Mouse (Mus musculus) gastrocnemius, adult 2 months (tissue): ENCODE measurements around the gene Arf6. TPM values are rescaled to one million over a fixed set of nuclear protein-coding genes. Genes with fewer than 3 reads are reported as not detected.

Experiments used
- DNase-seq: peaks from one replicate; pipeline ENCODE4 v3.0.0; 2022
- H3K27ac ChIP-seq: fragments of 200-600 bp; 2 replicates; pipeline ENCODE4 v1.8.1; 2022; ENCODE audit warnings: mild to moderate bottlenecking
- H3K4me3 ChIP-seq: fragments of 200-600 bp; 2 replicates; pipeline ENCODE4 v1.8.1; 2022; ENCODE audit warnings: mild to moderate bottlenecking, moderate library complexity
- CTCF ChIP-seq: fragments of 200-600 bp; IDR thresholded peaks from 2 replicates; pipeline ENCODE4 v1.8.1; 2022; ENCODE audit warnings: antibody characterized with exemption, mild to moderate bottlenecking, moderate library complexity
- intact Hi-C: fragments of 180-260 bp; cut with DNase I; formaldehyde crosslinking; loops from one replicate; pipeline ENCODE4 v1.15.1; 2025
- long read RNA-seq, 2 experiments: library from polyadenylated mRNA; stranded (forward); transcript quantifications; one replicate each; pipeline ENCODE4 v2.0.0; 2021
- total RNA-seq, 2 experiments: library from RNA; stranded (reverse); gene quantifications; 2 replicates each; pipeline ENCODE4 v1.2.3; 2021

Arf6 gene
- 10 to 100 TPM; 20.5 to 20.8 TPM for total RNA-seq
- long read RNA-seq, experiment 1, transcript Arf6-201 (2 exons, 1,534 nt), result major isoform, 31 of 36 reads
- long read RNA-seq, experiment 1, partial matches to known transcripts, result 0 of 36 reads
- long read RNA-seq, experiment 1, other reads (novel, unspliced or antisense), result 5 of 36 reads
- long read RNA-seq, experiment 2, transcript Arf6-201 (2 exons, 1,534 nt), result major isoform, 36 of 39 reads
- long read RNA-seq, experiment 2, partial matches to known transcripts, result 0 of 39 reads
- long read RNA-seq, experiment 2, other reads (novel, unspliced or antisense), result 3 of 39 reads

DNA sequence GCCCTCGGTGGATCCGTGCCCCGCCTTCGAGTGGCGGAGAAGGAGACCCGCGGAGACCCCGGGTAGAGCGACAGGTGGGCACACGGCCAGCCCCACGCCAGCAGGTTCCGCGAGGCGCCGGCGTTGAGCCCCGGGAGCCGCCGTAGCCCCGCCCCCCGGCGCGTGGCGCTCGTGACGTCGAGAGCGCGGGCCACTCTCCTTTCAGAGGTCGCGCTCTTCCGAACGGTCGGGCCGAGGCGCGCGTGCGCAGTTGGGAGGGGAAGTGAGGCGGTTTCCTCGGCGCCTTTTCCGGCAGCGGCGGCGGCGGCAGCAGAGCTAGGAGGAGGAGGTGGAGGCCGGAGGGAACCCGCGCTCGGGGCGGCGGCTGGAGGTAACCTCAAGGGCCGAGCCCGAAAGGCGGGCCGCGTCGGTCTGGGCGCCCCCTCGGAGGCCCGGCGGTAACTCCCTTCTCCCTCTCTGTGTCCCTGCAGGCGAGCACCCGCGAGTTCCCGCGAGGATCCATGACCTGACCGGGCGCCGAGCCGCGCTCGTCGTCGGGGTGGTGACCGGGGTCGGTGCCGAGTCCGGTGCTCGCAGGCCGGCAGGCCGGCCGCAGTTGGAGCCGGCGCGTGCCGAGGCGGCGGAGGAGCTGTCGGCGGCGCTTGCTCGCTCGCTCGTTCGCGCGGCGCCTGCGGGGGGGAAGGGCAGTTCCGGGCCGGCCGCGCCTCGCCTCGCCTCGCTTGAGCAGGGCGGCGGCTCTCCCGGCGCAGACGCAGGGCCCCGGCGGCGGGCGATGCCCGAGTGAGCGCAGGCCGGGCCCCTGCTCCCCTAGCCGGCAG lies at the start of gene Arf6, which contains the start of gene Gm9887:
TSS of gene Arf6 (plus strand) at position 297 of the 818 bp plus-strand sequence.
TSS of gene Gm9887 (minus strand) at position 605 of the 818 bp plus-strand sequence.
- intact Hi-C loops, result loop anchor here (1.0 to 5.0 kb wide), 3 partner anchors 75 to 202 kb away; no protein-coding TSS in a partner anchor

DNA sequence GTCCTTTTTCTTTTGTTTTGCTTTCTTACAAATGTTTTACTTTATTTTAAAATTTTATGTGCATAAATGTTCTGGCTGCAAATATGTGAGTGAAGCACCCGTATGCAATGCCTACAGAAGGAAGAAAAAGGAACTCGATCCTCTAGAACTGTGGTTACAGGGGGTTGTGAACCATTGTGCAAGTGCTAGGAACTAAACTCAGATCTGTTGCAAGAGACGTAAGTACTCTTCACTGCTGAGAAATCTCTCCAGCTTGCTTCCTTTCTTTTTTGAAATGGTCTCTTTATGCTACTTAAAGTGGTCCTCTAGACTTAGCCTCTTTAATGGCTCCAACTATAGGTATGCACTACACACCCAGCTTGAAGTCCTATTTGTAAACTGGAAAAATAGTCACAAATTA lies 40.8 kb upstream of the Arf6 start:
- intact Hi-C loops, result no loop called here
- Histone ChIP-seq H3K4me3 (no peak overlapping the region), H3K27ac (no peak overlapping the region)
- no peak for DNase-seq
- TF ChIP-seq CTCF, result no peak

More for the DNA sequence above, at the start of gene Arf6, which contains the start of gene Gm9887:
- TF ChIP-seq CTCF, result no peak
- peak within 1 kb of the TSS; percentile 95 for H3K27ac ChIP-seq
- peak within 1 kb of the TSS; percentile 96 for H3K4me3 ChIP-seq
- DNase-seq, result peak; percentile 99

DNA sequence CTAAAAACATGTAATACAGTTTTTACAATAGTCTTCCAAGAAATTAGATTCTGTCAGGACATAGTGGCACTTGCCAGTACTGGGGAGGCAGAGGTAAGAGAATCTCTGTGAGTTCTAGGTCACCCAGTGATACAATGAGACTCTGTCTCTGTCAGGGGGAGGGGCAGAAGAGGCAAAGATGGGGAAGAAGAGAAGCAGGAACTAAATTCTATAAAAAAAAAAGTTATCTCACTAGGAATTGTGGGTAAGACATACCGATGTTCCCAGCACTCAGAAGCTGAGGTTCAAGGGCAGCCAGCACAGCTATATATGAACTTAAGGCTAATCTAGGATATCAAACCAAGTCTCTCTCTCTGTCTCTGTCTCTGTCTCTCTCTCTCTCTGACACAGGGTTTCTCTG lies 39.8 kb upstream of the Arf6 start:
- no peak for DNase-seq
- TF ChIP-seq CTCF, result no peak
- Histone ChIP-seq H3K4me3 (no peak overlapping the region), H3K27ac (no peak overlapping the region)
- intact Hi-C loops, result no loop called here

DNA sequence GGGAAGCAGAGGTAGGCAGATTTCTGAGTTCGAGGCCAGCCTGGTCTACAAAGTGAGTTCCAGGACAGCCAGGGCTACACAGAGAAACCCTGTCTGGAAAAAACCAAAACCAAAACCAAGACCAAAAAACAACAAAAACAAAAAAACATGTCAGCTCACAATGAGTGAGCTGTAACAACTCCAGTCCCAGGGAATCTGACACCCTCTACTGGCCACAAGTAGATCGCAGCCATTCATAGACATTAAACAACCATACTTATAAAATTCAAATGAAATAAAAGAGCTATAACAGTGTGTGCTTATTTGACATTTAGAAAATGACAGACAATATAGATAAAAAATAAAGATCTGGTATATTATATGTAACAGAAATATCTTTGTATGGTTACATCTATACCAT lies 38.4 kb upstream of the Arf6 start:
- intact Hi-C loops, result no loop called here
- DNase-seq, result peak; percentile 33
- H3K4me3 ChIP-seq, result no peak overlapping the region
- H3K27ac ChIP-seq, result no peak overlapping the region
- peak; percentile 73 for TF ChIP-seq CTCF

DNA sequence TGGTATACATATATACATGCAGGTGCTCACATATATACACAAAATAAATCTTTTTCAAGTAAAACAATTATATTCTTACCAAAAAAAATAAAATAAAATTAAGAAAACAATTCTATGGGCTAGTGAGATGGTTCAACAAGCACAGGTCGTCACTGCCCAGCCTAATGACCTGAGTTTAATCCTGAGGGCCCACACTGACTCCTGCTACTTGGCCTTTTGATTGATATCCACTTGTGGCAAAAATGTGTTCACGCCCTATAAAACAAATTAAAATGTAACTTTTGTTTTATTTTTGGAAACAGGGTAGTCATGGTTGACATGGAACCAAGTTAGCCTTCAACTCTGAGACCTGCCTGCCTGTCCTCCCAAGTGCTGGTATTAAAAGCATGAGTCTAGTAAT lies 22.0 kb upstream of the Arf6 start:
- intact Hi-C loops, result no loop called here
- no peak overlapping the region for H3K4me3 ChIP-seq
- no peak for DNase-seq
- TF ChIP-seq CTCF, result no peak
- H3K27ac ChIP-seq, result no peak overlapping the region

DNA sequence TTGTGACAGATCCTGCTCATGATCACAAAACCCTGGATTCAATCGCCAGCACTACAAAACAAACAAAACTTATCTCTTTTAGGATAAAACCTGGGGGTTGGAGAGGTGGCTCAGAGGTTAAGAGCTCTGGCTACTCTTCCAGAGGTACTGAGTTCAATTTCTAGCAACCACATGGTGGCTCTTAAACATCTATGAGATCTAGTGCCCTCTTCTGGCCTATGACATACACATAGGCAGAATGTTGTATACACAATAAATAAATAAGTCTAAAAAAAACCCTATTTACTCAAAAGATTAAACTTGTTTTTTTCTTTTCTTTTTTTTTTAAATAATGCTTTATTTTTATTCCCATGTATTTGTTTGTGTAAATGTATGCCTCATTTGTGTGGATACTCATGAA lies 20.3 kb upstream of the Arf6 start:
- TF ChIP-seq CTCF, result peak; percentile 45
- intact Hi-C loops, result no loop called here
- H3K4me3 ChIP-seq, result no peak overlapping the region
- no peak for DNase-seq
- H3K27ac ChIP-seq, result no peak overlapping the region

DNA sequence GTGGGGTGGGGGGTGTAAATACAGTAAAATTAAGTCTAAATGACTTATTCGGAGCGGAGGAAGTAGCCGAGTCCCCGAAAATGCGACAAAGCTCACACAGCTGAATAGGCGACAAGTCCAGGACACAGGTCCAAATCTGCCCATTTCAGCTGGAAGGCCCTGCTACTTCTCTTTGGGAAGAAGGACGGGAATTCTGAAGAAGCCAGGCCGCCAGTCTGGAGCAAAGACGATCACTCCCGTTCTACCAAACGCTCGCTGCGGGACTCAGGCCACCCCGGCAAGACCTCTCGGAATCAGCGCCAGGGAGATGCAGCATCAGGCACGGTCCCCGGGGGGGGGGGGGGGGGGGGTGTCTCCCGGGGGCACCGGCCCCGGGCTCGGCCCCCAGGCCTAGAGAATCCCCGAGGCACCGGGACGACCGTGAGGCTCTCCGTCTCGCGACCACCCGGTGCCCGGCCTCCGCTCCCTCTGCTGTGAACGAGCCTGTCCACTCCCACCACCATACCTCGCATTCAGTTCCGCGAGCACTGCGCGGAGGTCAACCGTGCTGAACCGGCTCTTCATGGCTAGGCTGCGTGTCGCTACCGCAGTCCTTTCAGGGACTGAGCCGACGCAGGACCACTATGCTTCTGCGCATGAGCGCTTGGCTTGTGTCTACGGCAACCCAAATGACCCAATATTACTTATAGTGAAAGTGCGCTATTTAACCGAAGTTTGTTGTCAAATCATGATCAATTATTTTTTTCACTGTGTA lies 15.2 kb upstream of the Arf6 start, which contains the start of gene Nemf:
TSS of gene Nemf (minus strand) at position 620 of the 754 bp plus-strand sequence.
- DNase-seq, result peak; percentile 91
- H3K4me3 ChIP-seq, result peak within 1 kb of the TSS; percentile 82
- no peak for TF ChIP-seq CTCF
- peak within 1 kb of the TSS; percentile 95 for H3K27ac ChIP-seq
- intact Hi-C loops, result no loop called here

DNA sequence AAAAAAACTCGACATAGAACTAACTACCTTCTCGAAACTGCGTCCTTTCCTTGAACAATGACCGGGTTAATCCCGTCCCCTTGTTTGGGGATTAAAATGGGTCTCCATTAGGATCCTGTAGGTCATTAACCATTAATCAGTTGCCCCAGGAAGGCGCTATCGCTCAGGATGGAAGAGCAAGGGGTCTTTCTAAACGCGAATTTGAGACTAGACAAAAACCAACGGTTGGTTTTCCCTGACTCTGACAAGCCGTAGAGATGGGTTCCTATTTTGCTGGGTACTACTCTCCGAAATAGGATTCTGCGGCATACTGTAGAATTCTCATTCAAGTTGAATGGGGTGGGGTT lies 14.7 kb upstream of the Arf6 start:
- peak overlapping the region; percentile 82 for H3K4me3 ChIP-seq
- no peak for DNase-seq
- intact Hi-C loops, result no loop called here
- TF ChIP-seq CTCF, result no peak
- peak overlapping the region; percentile 95 for H3K27ac ChIP-seq

DNA sequence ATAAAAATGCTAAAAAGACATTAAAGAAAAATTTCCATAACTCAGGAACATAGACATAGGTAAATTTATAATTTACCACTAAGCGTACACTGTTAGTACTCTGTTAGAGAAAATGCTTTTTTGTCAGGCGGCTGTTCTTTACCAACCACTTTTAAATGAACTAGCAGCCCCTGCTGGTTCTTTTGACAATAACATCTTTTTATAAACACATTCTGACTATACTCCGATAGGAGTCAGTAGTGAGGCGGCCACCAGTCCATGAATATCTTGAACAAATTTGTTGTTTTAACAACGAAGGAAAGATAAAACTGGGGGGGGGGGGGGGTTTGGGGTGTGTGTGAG lies 11.3 kb upstream of the Arf6 start:
- peak; percentile 26 for DNase-seq
- intact Hi-C loops, result loop anchor here (5.0 kb wide), 2 partner anchors 142 to 322 kb away; partner anchors contain the start of gene Sos2
- H3K27ac ChIP-seq, result 0 out of 2 replicates have a peak overlapping the region, but pooled peaks have one; percentile 75
- no peak overlapping the region for H3K4me3 ChIP-seq
- peak; percentile 91 for TF ChIP-seq CTCF

DNA sequence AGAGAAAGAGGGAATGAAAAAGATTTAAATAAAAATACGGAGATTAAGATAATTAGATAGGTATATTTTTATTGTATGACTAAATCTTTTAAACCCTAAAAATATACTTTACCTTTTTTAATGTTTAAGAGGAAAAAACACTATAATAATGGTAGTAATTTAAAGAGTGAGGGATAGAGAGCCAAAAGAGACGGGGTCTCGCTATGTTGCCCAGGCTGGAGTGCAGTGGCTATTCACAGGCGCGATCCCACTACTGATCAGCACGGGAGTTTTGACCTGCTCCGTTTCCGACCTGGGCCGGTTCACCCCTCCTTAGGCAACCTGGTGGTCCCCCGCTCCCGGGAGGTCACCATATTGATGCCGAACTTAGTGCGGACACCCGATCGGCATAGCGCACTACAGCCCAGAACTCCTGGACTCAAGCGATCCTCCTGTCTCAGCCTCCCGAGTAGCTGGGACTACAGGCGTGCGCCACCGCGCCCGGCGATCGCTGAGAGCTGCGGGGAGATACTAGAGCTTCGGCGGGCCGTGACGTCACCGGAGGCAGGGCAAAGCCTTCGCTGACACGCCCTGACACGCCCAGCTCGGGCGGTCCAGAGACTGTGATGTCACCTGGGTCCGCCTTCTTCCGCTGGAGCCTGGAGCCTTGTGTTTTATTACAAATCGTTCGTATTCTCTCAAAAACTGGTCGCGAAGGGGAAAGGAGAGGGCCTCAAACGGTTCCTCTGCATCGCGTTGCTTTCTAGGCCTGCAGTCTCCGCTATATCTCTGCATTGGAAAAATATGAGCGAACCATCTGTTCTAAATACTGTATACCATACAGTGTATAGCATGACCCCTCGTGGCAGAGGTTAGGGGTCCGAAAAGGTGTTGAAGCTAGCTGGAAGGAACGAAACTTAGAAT lies 10.7 kb upstream of the Arf6 start:
- Histone ChIP-seq H3K4me3 (peak overlapping the region; percentile 77), H3K27ac (peak overlapping the region; percentile 86)
- DNase-seq, result peak; percentile 98
- intact Hi-C loops, result loop anchor here (5.0 kb wide), 2 partner anchors 141 to 321 kb away; partner anchors contain the start of gene Sos2

DNA sequence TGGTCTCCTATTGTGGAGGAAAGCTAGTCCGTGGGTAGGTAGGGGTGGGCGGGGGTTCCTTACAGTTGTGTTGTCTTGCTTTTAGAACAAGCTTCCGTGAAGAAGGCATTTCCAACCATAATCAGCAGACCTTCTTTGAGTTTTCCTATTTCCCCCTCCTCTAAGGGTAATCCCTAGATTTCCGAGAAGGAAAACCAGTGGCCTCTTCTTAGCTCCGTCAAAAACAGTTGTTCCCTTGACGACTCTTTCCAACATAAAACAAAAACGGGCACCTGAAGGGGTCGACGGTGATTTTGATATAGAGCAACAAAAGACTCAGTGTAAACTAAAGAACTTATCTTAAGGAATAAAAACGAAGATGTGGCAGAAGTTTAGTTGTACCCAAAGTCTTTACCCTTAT lies 10.0 kb upstream of the Arf6 start:
- no peak for DNase-seq
- no peak for TF ChIP-seq CTCF
- H3K27ac ChIP-seq, result peak overlapping the region; percentile 86
- peak overlapping the region; percentile 77 for H3K4me3 ChIP-seq
- intact Hi-C loops, result loop anchor here (5.0 kb wide), 2 partner anchors 140 to 320 kb away; partner anchors contain the start of gene Sos2
